Mouse (Mus musculus): ENCODE results near the gene B4galt5.

DNA sequence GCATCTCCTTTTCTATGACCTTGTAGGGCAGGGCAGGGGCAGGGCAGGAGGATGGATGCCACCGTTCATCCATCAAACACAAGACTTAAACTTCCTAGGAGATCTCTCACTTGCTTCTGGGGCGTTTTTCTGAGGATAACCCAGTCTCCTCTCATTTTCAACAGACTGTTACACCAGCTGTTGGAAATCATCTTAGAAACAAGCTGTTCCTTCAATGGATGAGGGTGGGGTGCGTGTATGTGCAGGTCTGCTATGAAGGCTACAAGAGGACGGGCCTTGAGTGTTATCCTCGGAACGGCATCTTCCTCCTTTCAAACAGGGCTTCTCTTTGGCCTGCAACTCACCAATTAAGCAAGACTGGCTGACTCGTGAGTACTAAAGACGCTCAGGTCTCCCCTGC is 34.5 kb downstream of the B4galt5 start:
- TF ChIP-seq CTCF (IDR thresholded peaks at IDR 0.05; ENCODE audit: borderline replicate concordance, insufficient read depth, low read length), result no peak
- no peak for TF ChIP-seq POLR2A (IDR thresholded peaks at IDR 0.05; ENCODE audit: low read depth, low read length)

Data from embryonic fibroblast, embryonic 13.5 days (primary cell).